Mouse (Mus musculus): ENCODE data around the gene Dgat2.

Gene Dgat2

DNA sequence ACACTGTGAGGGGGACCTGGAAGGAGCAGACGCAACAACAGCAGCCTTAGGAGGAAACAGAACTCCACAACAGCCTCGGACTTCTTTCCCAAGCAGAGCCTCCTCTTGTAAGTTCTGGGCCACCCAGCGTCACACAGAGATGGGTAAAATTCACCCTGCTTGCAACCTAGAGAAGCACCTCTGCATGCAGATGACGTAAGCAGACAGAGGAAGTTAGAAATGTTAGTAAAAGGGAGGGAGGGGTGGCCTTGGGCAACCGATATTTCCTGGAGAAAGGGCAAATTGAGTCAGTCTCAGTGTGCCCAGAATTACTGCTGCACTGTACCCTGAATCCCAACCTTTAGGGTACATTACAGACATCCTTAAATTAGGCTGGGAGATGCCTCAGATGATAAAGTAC is 7.4 kb upstream of the Dgat2 start:
- no peak for DNase-seq

DNA sequence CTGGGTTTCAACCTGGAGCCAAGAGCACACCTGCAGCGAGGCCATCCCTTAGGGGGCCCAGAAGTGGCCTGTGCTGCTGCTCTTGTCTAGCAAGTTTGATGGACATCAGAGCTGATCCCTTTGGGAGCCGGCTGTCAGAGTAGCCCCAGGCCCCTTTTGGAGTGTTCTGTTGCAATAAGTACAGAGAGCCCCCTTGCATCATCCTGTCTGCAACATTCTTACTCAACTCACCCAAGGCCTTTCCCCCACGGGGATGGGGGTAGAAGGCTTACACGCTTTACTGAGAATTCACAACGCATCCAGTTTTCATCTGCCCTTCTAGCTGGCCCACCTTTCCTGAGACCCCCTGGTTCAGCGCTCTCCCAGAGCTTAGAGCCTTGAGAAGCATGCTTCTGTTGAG is 6.1 kb upstream of the Dgat2 start:
- DNase-seq = no peak

DNA sequence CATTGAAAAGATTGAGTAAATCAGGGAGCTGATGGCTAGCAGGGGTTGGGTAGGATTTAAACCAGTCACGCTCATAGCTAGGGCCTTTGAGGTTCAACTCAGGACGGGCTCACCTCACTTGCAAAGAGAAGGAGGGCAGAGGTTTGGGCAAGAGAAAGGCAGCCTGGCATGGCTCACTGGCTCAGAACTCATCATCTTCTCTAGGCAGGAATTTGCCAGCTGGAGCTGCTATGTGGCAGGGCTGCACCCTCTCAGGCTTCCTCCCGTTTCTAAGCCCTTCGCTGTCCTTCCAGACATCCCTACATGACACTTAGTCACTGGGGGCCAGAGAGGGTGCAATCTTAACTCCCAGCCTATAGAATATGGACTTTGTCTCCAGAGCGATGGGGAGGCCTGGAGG is 4.9 kb upstream of the Dgat2 start:
- no peak for DNase-seq

DNA sequence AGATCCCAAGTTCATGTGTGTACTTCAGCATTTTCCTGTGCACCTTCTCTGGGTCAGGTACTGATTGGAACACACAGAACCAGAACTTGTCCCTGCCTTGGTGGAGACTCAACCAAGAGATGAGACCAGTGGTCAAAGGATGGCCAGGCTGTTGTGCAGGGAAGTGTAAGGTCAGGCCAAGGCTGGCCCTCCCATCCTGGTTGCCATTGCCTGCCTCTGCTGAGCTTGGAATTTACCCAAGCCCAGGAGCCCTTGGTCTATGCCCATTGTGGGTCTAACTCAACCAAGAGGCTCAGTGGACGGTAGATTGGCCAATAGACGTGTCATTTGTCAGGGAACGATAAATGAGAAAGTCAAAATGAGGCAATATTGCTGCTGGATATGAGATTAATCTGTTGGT is 2.9 kb upstream of the Dgat2 start:
- DNase-seq = no peak

DNA sequence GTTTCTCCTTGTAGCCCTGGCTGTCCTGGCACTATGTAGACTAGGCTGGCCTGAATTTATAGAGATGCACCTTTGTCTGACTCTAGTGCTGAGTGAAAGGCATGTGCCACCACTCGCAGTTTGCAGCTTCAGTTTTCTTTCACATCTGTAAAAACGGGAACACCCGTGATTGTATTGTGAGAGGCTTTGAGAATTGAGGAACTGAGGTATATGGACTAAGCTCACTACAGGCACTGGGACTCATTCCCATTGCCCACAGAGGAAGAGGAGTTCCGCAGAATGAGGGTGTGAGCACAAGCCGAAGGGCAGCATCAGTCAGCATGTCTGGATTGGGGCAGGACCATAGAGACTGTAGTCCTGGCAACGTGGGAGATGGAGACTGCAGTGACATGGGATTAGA is 1.2 kb upstream of the Dgat2 start:
- peak; percentile 46 to 51 for DNase-seq

DNA sequence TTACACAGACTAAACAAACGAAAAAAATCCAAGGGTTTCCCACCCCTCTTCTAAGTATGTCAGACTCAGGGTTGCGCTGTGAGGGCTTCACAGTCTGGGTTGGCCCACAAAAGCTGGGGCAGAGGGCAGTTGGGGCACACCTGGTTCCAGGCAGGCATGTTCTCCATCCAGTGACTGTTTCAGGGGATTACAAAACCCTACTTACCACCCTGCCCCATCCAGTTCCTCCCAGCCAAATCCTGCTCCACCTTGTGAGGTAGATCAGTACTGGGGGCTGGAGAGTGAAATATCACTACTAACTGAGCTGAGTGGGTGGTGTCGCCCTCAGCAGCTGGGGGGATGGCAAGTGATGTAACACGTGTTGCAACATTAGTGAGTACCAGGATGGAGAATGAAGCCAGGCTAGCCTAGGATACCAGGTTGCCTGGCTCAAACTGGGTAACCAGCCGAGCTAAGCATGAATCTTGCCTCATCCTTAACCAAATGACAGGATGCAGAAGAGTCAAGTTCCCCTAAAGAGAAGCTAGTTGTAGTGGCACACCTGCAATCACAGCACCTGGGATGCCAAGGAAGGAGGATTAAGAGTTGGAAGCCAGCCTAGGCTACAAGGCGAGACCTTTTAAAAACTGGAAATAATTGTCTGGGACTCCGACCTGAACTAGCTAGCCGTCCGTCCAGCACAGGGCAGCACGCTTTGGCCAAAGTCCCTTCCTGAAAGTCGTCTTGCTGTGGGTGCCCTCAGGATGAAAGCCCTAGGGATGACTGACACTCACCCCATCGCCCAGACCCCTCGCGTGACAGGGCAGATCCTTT is 694 bp downstream of the Dgat2 start:
- DNase-seq = no peak

DNA sequence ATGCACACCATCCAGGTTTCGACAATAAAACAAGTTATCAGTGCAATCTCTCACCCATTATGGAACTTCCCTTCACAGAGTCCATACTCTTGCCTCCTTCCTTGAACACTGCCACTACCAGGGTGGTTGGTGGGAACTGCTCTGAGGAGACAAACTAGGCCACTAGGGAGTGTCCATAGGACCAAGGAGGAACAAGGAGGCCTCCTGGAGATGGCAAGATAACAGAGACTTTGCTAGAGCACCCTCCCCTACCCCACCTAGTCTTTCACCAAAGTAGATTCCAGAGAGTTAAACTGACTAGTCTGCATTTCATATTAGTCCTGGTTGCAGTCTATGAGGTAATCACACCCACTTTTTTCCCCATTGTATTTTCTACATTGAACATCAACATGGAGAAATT is 2.4 kb downstream of the Dgat2 start:
- no peak for DNase-seq

DNA sequence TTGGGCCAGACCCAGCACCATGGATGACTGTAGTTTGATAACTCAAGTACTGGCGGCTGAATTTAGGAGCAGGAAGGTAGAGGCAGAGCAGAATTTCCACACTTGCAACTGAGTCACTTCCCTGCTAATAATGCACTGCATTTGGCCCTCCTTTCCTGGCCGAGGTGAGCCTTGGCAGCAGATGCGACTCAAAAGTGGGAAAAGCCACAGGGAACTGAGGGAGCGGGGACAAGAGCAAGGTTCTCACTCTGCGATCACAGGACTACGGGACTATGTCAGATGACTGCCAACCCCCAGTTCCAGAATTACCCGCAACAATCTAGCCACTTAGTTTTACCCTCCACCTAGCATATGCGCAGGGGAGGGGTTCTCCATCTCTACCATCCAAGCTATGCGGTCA is 3.2 kb downstream of the Dgat2 start:
- DNase-seq = no peak

DNA sequence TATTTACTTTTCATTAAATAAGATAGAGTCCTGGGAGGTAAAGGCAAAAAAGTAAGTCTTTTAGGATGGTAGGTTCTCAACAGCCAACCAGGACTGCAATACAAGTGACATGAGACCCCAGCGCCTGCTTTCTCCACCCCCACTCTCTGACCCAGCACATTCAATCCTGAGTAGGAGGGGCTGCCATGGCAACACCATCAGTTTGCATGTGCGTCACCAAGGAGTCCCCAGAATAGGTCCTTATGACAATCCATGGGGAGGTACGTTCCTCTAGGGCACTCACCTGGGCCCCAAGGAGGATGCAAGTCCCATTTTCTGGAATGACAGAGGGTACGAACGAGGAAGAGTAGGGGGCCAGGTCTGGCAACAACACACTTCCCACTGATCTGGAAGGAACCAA is 5.1 kb downstream of the Dgat2 start:
- no peak for DNase-seq

DNA sequence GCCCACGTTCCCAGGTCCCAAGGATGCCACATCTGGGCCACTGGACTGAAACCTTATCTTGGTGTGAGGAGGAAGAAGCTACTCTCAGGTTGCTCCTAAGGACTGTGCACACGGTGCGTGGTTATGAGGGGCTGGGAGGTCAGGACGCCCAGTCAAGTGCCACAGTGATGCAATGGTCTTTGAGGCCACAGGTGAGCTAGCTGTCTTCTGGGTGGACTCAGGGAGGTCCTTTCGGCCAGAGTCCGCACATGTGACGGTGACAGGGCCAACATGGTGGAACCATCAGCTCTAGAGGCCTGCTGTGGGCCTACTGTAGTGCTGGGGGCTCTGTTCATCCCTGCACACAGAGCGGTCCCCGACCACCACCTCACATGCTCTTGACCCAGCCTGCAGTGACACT is 6.9 kb downstream of the Dgat2 start:
- no peak for DNase-seq

DNA sequence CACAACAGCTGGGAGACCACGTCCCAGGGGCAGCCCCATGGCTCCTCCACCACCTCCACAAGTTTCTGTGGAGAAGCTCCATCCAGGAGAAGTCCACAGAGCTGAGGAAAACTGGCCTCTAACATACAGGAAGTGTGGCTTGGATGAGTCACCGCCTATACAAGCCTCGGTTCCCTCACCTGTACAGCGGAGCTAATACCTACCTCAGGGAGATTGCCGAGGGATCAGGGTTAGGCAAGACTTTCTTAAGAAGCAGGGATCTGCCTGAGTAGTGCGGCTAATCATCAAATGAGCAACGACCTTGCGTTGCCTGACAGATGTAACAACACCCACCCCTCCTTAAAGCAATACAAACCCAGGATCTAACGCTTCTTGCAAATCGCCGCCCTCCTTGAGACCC is 7.4 kb downstream of the Dgat2 start:
- DNase-seq = no peak

DNA sequence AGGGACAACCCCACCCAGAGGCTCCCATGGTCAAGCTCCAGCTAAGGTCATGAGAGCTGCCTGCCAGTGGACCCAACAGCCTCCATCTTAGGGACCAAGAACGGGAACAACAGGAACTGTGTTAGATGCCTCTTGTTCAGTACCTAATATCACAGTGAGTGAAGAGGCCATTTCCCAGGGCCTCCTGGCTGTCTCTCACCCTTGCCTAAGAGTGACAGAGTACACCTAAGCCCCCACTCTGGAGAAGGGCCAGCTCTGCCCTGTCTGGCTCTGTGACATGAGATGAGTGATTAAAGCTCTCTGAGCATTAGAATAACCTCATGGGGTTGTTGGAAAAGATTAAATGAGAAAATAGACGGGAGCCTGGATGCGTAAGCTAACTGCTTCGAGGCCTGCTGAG is 8.5 kb downstream of the Dgat2 start:
- no peak for DNase-seq

DNA sequence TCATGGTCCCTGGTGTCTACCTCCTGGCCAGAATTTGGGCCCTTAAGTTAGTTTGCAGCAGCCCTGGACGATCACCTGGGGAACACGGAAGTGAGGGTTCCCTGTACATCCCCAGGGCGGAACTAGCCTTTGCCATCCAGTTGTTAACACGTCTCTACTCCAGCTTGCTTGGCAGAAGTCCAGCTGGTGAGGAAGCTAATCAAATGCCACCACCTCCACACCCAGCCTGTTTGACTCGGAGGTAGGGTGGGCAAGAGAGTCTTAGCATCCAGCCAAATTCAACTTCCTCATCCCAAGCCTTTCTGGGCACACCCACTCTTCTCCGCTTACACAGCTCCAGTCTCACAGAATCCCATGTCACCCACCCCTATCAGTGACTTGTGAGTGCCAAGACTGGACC is 9.6 kb downstream of the Dgat2 start:
- DNase-seq = no peak

DNA sequence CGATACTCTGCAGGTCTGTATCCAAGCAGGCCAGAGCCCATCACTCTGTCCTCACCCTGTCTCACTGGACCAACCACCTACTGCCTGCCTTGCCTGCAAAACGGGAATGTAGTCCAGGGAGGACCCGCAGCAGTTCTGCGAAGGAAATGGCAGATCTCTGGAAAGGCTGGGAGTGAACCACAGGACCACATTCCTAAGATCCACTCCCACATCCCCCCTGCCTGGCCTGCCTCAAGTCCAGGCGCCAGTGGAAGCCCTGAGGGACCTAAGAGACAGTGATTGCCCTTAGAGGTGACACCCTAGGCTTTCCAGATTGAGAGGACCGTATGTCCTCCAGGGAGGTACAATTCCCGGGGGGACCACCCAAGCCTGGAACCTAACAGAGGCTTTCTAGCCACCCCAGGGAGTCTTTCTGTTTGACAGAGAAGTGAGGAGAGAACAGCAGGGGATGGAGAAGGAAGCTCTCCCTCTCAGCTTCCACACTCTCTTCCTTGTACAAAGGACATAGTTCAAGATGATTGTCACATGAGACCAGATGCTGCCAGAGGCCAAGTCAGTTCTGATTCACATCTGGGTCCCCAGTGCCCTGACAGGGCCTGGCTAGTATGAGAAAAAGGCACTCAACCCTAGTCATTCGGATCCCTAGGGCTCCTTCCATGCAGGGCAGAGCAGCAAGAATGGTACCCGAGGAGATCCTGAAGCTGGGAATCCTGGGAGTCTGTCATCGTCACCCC is 10.6 kb downstream of the Dgat2 start:
- DNase-seq = no peak

DNA sequence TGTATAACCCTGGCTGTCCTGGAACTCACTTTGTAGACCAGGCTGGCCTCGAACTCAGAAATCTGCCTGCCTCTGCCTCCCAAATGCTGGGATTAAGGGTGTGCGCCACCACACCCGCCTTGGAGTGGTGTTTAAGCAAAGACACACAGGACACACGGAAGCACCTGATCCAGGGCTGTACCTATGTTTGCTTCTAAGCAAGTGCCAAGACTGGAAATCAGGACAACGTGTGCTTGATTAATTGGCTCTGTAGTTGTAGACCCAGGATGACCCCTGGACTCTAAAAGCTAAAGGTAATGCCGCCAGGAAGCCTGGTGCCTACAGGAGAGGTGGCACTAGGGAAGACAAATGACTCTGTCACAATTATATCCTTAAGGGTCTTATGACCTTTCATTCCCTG is 12.0 kb downstream of the Dgat2 start:
- DNase-seq = no peak

DNA sequence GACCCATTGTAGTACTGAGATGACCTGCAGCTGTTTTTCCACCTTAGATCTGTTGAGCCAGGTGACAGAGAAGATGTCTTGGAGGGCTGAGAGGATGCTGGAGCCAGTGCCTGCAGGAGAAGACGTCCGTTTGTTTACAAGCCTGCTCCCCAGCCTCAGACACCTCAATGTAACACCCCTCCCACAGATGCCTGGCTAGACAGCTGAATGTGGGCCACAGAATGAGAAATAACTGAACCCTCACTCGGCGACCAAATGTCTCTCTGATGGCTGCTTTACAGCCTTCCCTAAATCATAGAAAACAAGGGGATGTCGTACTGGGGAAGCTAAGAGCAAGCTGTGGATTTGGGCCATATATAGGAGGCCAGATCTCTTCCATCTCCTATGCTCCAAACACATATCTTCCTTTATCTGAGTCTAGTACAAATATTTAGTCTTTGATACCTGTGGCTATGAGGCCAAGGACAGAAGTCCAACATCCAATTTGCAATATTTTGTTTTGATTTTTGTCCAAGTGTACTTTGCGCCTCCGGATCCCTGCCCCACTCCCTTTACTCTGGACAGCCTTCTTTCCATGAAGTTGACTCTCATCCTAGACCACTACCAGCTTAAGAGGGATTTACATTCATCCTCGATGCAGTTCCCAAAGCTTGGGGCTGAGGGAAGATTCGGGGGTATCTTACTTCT is 12.7 kb downstream of the Dgat2 start:
- no peak for DNase-seq

DNA sequence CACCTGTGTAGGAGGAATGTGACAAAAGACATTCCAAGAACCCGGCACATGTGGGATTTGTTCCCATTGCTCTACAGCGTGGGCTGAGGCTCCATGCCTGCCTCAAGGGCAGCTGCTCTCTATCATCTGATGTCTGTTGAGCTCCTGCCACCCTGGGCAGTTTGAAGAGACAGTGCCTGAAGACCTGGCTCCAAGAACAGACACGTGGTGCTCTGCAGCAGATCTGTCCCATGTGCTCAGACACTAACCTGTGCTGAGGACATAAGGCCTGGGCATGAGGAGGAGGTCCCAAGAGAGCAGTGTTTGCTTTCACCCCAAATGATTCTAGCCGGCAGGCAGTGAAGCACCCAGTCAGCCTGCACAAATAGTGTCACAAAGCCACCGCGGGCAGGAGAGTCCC is 13.8 kb downstream of the Dgat2 start:
- DNase-seq = no peak

DNA sequence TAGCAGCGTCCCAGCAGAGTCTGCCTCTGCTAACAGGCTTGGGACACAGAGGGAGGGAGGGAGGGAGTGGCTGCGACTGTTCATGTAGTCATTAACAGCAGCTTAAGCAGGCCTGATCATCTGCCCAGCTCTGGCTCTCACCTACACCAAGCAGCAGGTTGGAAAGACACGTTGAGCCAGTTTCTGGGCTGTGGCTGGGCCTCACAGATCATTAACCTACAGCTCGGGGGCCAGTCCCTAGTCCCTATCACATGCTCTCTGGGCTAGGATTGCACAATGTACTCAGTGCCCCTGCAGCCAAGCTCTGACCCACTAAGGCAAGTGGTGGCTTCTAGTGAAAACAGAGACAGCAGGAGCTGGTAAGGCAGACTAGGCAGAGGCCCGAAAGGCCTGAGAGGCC is 14.6 kb downstream of the Dgat2 start:
- DNase-seq = no peak

DNA sequence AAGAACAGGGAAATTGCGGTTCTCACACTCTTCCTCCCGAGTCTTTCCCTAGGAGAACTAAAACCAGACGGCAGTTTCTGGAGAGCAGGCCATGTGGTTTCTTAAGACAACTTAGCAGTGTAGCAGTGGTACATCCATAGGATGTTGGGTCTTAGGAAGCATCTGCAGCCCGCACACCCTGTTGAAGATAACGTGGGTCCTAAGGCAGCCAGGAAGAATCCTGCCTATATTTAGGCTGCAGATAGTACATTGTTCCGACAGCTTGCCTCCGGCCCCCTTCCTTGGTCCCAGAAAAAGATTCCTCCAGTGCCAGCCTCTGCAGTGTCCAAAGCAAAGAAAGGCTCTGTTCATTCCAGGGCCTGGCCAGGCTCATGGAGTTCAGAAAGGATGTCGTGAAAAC is 16.4 kb downstream of the Dgat2 start:
- no peak for DNase-seq

DNA sequence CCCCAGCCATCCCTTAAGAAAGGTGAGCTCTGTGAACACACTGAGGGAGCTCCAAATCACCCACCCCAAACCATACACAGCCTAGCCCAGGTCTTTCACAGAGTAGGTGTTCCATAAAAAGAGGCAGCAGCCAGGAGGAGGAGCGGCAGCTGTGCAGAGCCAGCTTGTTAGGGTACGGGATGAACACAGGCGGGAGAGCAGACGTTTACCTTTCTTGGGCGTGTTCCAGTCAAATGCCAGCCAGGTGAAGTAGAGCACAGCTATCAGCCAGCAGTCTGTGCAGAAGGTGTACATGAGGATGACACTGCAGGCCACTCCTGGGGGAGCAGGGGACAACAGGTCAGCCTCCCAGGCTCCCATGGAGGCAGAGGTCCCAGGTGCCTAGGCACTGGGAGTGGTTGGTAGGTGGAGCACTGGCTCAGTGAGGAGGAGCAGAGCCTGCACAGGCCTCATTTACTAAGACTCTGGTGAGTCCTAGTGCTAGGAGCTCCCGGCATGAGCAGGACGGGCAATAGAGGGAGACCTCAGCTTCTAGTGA is 17.6 kb downstream of the Dgat2 start:
- DNase-seq = no peak

DNA sequence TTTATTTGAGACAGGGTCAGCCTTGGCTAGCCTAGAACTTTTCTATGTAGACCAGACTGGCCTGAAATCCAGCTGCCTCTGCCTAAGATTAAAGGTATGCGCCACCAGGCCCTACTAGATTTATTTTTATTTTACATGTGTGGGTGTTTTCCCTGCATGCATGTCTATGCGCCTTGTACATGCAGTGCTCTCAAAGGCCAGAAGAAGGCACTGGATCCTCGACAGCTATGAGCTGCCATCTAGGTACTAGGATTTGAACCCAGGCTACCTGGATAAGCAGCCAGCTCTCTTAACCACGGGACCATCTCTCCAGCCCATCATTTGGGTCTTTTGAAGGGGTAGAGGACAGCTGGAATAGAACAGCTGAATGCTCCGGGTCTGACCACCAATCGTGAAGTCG is 20.1 kb downstream of the Dgat2 start:
- DNase-seq = no peak

DNA sequence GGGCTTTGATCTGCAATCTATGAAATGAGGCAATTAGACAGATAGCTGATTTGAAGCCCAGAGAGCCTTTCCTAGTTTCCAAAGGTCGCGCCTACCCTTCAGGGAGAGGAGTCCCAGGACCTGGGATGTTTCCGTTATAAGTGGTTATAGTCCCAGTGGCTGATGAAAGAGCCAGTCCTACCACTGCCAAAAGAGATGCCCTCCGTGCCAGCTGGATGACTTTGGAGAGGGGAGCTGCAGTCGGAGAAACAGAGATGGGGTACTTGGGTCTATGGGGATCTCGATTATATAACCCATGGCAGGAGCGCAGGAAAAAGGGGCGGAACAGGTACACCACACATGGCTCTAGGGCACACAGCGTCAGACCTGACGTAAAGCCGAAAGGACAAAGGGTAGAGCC is 20.6 kb downstream of the Dgat2 start:
- DNase-seq = no peak

DNA sequence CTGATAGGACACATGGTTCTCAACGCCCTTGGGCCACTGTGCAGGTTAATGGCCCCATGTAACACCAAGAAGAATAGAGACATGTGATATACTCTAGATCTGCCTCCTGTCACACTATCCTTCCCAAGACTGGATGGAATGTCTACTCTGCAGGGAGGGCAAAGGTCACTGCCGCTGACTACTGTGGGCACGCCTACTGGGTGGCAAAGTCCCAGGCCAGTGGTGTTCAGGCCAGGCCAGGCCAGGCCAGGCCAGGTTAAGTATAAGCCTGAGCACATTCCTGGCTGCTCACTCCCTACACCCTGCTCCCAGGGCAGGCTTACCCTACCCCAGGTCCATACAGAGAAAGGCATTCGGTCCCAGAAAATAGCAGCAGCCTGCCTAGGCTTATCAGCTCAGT is 21.0 kb downstream of the Dgat2 start:
- no peak for DNase-seq

DNA sequence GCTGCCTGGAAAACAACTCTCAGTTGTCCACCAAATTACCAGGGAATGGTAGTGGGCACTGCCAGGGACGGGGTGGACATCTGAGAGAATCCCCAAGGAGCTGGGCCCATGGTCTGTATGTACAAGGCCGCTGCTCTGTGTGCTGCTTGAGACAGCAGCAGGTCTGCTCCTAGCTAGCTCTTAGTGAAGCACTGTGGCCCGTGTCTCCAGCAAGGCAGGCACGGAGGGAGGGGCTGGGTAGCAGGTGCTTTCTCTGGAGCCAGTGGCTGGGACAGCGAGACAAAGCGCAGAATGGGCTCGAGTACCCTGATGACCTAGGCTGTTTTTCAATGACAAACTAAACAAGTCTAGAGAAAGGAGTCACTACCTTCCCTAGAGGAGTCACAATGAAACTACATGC is 21.5 kb downstream of the Dgat2 start:
- no peak for DNase-seq
